Mouse (Mus musculus) megakaryocyte, embryonic 14.5 days (primary cell): ENCODE results near the gene Nlgn1.

Experiments used
- FLI1 ChIP-seq: IDR thresholded peaks from 2 replicates; pipeline ENCODE4 v1.6.1; 2012; ENCODE audit warnings: low read length, inconsistent platforms, mixed read lengths
- GATA1 ChIP-seq: IDR thresholded peaks from 3 replicates; pipeline ENCODE4 v1.6.1; 2012; ENCODE audit warnings: mixed read lengths, low read length, inconsistent platforms, borderline replicate concordance

- TF ChIP-seq GATA1 (no peak), FLI1 (no peak)
These were observed 473.9 kb downstream of the Nlgn1 start for GRCm38 (mm10) chr3:25858384-25858783.
